Mouse (Mus musculus): ENCODE measurements at regions not wholly inside any gene's neighbourhood (a gene's known extent, or its start where the extent isn't known, plus 50 kb on each side); places are given as distances from the start of the nearest gene placed in this dataset.

GRCm38 (mm10) chr3:18637553-18637952 lies 689.3 kb downstream of the Cypt12 start:
- no peak overlapping the region for H3K4me2 ChIP-seq
- H3K36me3 ChIP-seq = no peaks in the 10 kb centered on the region
- no peak overlapping the region for H3K9ac ChIP-seq
- no peak for ATAC-seq (replicated peaks; ENCODE audit: low FRiP score)
- no peaks in the 10 kb centered on the region for H3K9me3 ChIP-seq (replicated peaks)
- no peak overlapping the region for H3K27ac ChIP-seq
- H3K27me3 ChIP-seq = no peaks in the 10 kb centered on the region
- H3K4me1 ChIP-seq = no peaks in the 10 kb centered on the region
- no peak overlapping the region for H3K4me3 ChIP-seq (replicated peaks)

GRCm38 (mm10) chr3:18640286-18640685 lies 692.1 kb downstream of the Cypt12 start:
- H3K36me3 ChIP-seq = no peaks in the 10 kb centered on the region
- no peaks in the 10 kb centered on the region for H3K9me3 ChIP-seq (replicated peaks)
- H3K9ac ChIP-seq = no peak overlapping the region
- no peaks in the 10 kb centered on the region for H3K27me3 ChIP-seq
- no peak for ATAC-seq (replicated peaks; ENCODE audit: low FRiP score)
- 0 out of 2 replicates have a peak, but pooled peaks cover 3% of the 10 kb centered on the region for H3K4me1 ChIP-seq
- WGBS = 83% methylated on average over 5 of the region's 5 CpGs
- no peak overlapping the region for H3K4me2 ChIP-seq
- no peak overlapping the region for H3K4me3 ChIP-seq (replicated peaks)
- no peak overlapping the region for H3K27ac ChIP-seq

GRCm38 (mm10) chr3:18641688-18642087 lies 693.5 kb downstream of the Cypt12 start:
- Histone ChIP-seq H3K27me3 (no peaks in the 10 kb centered on the region), H3K9ac (no peak overlapping the region), H3K9me3 (replicated peaks) (no peaks in the 10 kb centered on the region), H3K4me3 (replicated peaks) (no peak overlapping the region), H3K4me2 (no peak overlapping the region), H3K4me1 (0 out of 2 replicates have a peak, but pooled peaks cover 3% of the 10 kb centered on the region), H3K36me3 (no peaks in the 10 kb centered on the region), H3K27ac (no peak overlapping the region)
- WGBS = 88% methylated on average over 1 of the region's 1 CpGs
- ATAC-seq (replicated peaks; ENCODE audit: low FRiP score) = no peak

- Histone ChIP-seq H3K4me1 (0 out of 2 replicates have a peak, but pooled peaks cover 3% of the 10 kb centered on the region), H3K27ac (peak overlapping the region; percentile 48; the same call in 1 of the 2 replicates), H3K36me3 (no peaks in the 10 kb centered on the region), H3K9me3 (replicated peaks) (no peaks in the 10 kb centered on the region), H3K27me3 (no peaks in the 10 kb centered on the region), H3K4me3 (replicated peaks) (no peak overlapping the region), H3K4me2 (no peak overlapping the region), H3K9ac (no peak overlapping the region)
- ATAC-seq (replicated peaks; ENCODE audit: low FRiP score) = peak; percentile 67
- WGBS = 40% methylated on average over 4 of the region's 4 CpGs
These were observed 695.3 kb downstream of the Cypt12 start for GRCm38 (mm10) chr3:18643408-18644035.

- Histone ChIP-seq H3K9me3 (replicated peaks) (no peaks in the 10 kb centered on the region), H3K4me1 (0 out of 2 replicates have a peak, but pooled peaks cover 3% of the 10 kb centered on the region), H3K4me3 (replicated peaks) (no peak overlapping the region), H3K4me2 (no peak overlapping the region), H3K27ac (no peak overlapping the region), H3K36me3 (no peaks in the 10 kb centered on the region), H3K9ac (no peak overlapping the region), H3K27me3 (no peaks in the 10 kb centered on the region)
- WGBS = 62% methylated on average over 7 of the region's 7 CpGs
- ATAC-seq (replicated peaks; ENCODE audit: low FRiP score) = no peak
These were observed 697.3 kb downstream of the Cypt12 start for GRCm38 (mm10) chr3:18645481-18645880.

- H3K4me3 ChIP-seq (replicated peaks) = no peak overlapping the region
- H3K27ac ChIP-seq = no peak overlapping the region
- no peak for ATAC-seq (replicated peaks; ENCODE audit: low FRiP score)
- H3K9ac ChIP-seq = no peak overlapping the region
- H3K36me3 ChIP-seq = no peaks in the 10 kb centered on the region
- no peaks in the 10 kb centered on the region for H3K9me3 ChIP-seq (replicated peaks)
- H3K27me3 ChIP-seq = no peaks in the 10 kb centered on the region
- no peak overlapping the region for H3K4me2 ChIP-seq
- 73% methylated on average over 7 of the region's 7 CpGs for WGBS
- 0 out of 2 replicates have a peak, but pooled peaks cover 3% of the 10 kb centered on the region for H3K4me1 ChIP-seq
These were observed 697.7 kb downstream of the Cypt12 start for GRCm38 (mm10) chr3:18645927-18646326.

- no peak for ATAC-seq (replicated peaks; ENCODE audit: low FRiP score)
- Histone ChIP-seq H3K9me3 (replicated peaks) (no peaks in the 10 kb centered on the region), H3K27ac (no peak overlapping the region), H3K4me2 (no peak overlapping the region), H3K27me3 (no peaks in the 10 kb centered on the region), H3K9ac (no peak overlapping the region), H3K4me3 (replicated peaks) (no peak overlapping the region), H3K4me1 (no peaks in the 10 kb centered on the region), H3K36me3 (no peaks in the 10 kb centered on the region)
- WGBS = 83% methylated on average over 1 of the region's 1 CpGs
These were observed 705.3 kb downstream of the Cypt12 start for GRCm38 (mm10) chr3:18653557-18653956.

- H3K36me3 ChIP-seq = no peaks in the 10 kb centered on the region
- H3K4me1 ChIP-seq = no peaks in the 10 kb centered on the region
- no peak overlapping the region for H3K4me2 ChIP-seq
- H3K27me3 ChIP-seq = no peaks in the 10 kb centered on the region
- H3K27ac ChIP-seq = no peak overlapping the region
- no peaks in the 10 kb centered on the region for H3K9me3 ChIP-seq (replicated peaks)
- H3K4me3 ChIP-seq (replicated peaks) = no peak overlapping the region
- 46% methylated on average over 2 of the region's 2 CpGs for WGBS
- no peak for ATAC-seq (replicated peaks; ENCODE audit: low FRiP score)
- no peak overlapping the region for H3K9ac ChIP-seq
These were observed 717.5 kb downstream of the Cypt12 start for GRCm38 (mm10) chr3:18665738-18666137.

- no peak overlapping the region for H3K4me2 ChIP-seq
- no peak overlapping the region for H3K4me3 ChIP-seq (replicated peaks)
- no peak overlapping the region for H3K9ac ChIP-seq
- no peaks in the 10 kb centered on the region for H3K27me3 ChIP-seq
- ATAC-seq (replicated peaks; ENCODE audit: low FRiP score) = no peak
- H3K27ac ChIP-seq = no peak overlapping the region
- H3K9me3 ChIP-seq (replicated peaks) = no peaks in the 10 kb centered on the region
- H3K4me1 ChIP-seq = no peaks in the 10 kb centered on the region
- H3K36me3 ChIP-seq = no peaks in the 10 kb centered on the region
- WGBS = 88% methylated on average over 4 of the region's 4 CpGs
These were observed 719.5 kb downstream of the Cypt12 start for GRCm38 (mm10) chr3:18667726-18668125.

- H3K4me1 ChIP-seq = no peaks in the 10 kb centered on the region
- H3K9ac ChIP-seq = no peak overlapping the region
- WGBS = 70% methylated on average over 3 of the region's 3 CpGs
- H3K27me3 ChIP-seq = no peaks in the 10 kb centered on the region
- no peak for ATAC-seq (replicated peaks; ENCODE audit: low FRiP score)
- no peak overlapping the region for H3K4me3 ChIP-seq (replicated peaks)
- no peak overlapping the region for H3K4me2 ChIP-seq
- H3K36me3 ChIP-seq = no peaks in the 10 kb centered on the region
- no peak overlapping the region for H3K27ac ChIP-seq
- no peaks in the 10 kb centered on the region for H3K9me3 ChIP-seq (replicated peaks)
These were observed 720.7 kb downstream of the Cypt12 start for GRCm38 (mm10) chr3:18668936-18669335.

GRCm38 (mm10) chr3:18670203-18670700 lies 722.0 kb downstream of the Cypt12 start:
- Histone ChIP-seq H3K4me1 (no peaks in the 10 kb centered on the region), H3K4me2 (no peak overlapping the region), H3K9ac (no peak overlapping the region), H3K27me3 (no peaks in the 10 kb centered on the region), H3K36me3 (no peaks in the 10 kb centered on the region), H3K27ac (no peak overlapping the region), H3K4me3 (replicated peaks) (no peak overlapping the region), H3K9me3 (replicated peaks) (no peaks in the 10 kb centered on the region)
- no peak for ATAC-seq (replicated peaks; ENCODE audit: low FRiP score)
- WGBS = 63% methylated on average over 5 of the region's 5 CpGs

GRCm38 (mm10) chr3:18671681-18672080 lies 723.5 kb downstream of the Cypt12 start:
- WGBS = 78% methylated on average over 1 of the region's 1 CpGs
- Histone ChIP-seq H3K4me3 (replicated peaks) (no peak overlapping the region), H3K4me2 (no peak overlapping the region), H3K4me1 (no peaks in the 10 kb centered on the region), H3K27ac (no peak overlapping the region), H3K9me3 (replicated peaks) (no peaks in the 10 kb centered on the region), H3K36me3 (no peaks in the 10 kb centered on the region), H3K27me3 (no peaks in the 10 kb centered on the region), H3K9ac (no peak overlapping the region)
- no peak for ATAC-seq (replicated peaks; ENCODE audit: low FRiP score)

Measured in kidney, embryonic 15.5 days (tissue).